Mouse (Mus musculus): ENCODE measurements around the gene Nectin2.
A peak's percentile ranks its signal among the peaks of the same experiment; 100 is the strongest.

Gene Nectin2

DNA sequence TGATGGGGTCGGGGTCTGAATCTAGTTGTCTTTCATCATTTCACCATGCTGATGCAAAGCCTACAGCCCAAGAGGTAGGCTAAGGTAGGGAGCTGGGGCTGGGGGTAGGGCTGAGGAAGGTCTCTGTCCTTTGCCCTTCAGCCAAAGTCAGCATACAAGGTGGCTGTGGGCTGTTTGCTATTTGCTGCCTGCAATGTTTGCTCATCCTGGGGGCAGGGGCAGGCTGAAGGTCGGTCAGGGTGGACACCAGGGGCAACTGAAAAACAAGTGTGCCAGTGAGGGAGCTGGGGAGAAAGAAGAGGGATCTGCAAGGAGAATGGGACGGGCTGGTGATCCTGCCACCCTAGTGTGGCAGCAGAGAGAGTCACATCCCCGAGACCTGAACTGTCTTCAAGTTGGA lies 64.9 kb downstream of the Nectin2 start:
- DNase-seq, result no peak

GRCm38 (mm10) chr7:19683771-19684201 lies 66.5 kb downstream of the Nectin2 start:
- no peak for DNase-seq

GRCm38 (mm10) chr7:19682979-19683378 lies 67.3 kb downstream of the Nectin2 start:
- DNase-seq, result no peak

DNA sequence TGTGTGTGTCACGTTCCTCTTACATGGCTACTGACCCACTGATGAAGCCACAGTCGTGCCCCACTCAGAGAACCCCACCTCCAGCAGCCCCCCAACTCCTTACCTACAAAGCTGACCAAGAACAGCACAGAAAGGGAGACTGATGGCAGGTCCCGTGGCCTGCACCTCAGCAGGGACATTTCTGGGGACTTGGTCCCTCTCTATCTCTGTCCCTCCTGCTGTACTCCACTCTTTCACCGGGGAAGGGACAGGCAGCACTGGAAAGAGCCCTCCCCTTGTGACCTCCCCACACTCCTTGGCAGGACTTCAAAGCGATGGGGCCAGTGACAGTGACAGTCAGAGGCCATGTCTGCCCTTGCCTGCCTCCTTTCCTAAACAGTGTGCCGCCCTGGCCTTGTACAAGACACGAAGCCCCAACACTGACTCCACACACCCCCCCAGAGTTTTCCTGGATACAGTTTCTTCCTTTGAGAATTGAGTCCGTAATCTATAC lies 69.0 kb downstream of the Nectin2 start, which contains the start of the genes Gm44805 and Apoc4:
Gene Gm44805 (minus strand): TSS at position 222 of the 493 bp plus-strand sequence.
Gene Apoc4 (minus strand): TSS at position 278 of the 493 bp plus-strand sequence.
- no peak for DNase-seq

GRCm38 (mm10) chr7:19680702-19681101 lies 69.6 kb downstream of the Nectin2 start:
- DNase-seq, result no peak

- DNase-seq, result no peak
These were observed 71.4 kb downstream of the Nectin2 start for GRCm38 (mm10) chr7:19678901-19679300.

DNA sequence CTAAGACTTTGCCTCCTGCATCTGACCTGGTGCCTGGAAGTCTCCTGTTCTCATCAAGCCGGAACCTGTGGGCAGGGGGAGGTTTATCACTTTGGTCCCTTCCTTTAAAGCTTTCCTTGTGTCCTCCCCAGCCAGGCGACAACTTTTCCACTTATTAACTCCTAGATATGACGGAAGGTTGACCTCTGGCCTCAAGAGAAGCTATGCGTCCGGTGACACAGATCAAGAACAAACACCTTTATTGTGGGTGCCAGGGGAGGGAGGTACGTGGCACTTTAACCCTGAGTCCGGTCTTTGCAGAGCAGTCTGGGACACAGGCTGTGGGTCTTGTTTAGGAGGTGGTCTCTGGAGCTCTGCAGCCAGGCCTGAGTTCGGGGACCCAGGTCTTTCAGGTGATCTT lies 72.4 kb downstream of the Nectin2 start, which contains the start of gene Apoc2:
Gene Apoc2 (minus strand): TSS at position 70 of the 400 bp plus-strand sequence.
- no peak for DNase-seq

DNA sequence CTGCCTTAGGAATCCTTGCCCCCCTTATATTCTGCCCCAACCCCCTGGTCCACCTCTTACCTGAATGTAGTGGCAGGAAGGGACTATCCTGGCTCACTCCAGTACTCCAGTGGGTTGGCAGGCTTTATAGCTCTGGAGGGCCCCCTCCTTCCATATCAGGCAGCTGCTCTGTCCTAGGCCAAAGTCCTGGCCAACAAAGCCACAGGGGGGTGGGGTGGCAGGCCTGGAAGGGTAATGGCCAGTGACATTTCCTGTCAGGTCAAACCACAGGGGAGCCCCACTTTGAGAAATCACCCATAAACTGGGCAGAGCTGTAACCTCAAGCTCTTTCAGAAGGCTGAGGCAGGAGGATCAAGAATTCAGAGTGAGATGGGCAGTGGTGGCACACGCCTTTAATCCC lies 73.6 kb downstream of the Nectin2 start:
- no peak for DNase-seq

DNA sequence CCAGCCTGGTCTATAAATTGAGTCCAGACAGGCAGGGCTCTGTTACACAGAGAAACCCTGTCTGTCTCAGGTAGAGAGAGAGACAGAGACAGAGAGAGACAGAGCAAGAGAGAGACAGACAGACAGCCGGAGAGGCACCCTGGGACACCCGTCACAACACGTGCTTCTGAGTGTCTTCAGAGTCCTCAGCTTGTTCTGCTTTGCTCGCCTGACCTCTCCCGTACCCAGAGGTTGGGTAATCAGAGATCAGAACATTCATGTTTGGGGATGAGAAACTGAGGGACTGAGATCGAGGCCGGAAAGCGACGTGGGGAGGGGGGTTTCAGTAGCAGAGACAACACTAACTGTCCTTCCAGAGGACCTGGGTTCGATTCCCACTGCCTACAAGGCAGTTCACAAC lies 74.5 kb downstream of the Nectin2 start:
- no peak for DNase-seq

GRCm38 (mm10) chr7:19673083-19673699 lies 77.1 kb downstream of the Nectin2 start:
- no peak for DNase-seq

- no peak for DNase-seq
These were observed 78.8 kb downstream of the Nectin2 start for GRCm38 (mm10) chr7:19671511-19671910.

DNA sequence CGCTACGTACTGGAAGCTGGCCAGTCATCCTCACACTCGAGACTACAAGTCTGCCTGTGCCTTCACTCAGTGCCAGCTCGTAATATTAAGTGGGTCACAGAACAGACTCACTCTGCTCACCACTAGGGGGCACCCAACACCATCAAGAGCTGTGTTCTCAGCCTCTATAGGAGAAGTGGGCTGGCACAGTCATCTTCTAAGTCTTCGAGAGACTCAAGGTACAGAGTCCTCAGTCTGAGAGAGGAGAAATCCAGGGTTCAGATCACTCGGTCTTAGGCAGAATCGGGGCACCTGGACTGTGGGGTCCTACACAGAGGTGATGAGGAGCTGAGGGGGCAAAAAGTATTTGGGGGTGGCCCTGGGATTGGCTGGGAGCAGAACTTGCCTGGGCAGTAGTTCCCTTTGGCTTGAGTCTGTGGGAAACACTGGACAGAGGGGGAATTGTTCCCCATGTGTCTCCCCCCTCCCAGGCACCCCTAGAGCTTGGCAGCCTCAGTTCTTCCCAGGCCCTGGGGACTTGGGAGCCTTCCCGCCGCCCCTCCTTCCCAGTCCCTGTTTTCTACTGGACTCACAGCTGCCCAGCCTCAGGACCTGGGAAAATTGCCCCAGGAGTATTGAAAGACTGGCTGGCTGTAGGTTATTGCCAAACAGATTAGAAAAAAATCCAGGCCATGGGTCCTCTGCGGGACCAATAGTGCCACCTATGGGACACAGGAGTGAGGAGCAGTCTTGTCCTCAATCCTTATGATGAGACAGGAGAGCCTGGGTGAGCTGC lies 81.1 kb downstream of the Nectin2 start:
- DNase-seq, result peak; percentile 92 to 95

DNA sequence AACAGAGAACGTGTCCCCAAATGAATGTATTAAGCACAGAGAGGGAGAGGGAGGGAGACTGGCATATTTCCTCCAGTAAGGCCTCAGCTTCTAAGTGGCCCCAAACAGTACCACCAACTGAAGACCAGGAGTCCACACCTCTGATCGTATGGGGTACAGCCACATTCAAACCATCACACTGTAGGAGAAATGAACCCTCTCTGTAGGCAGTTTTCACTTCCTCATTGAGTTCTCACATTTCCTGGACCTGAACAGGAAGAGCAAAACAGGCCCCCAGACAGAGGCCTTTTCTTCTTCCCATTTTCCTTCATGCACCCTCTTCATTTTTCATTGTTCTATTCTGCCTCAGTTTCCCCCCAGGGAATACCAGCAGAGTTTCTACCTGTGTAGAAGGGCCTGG lies 82.8 kb downstream of the Nectin2 start:
- DNase-seq, result no peak

DNA sequence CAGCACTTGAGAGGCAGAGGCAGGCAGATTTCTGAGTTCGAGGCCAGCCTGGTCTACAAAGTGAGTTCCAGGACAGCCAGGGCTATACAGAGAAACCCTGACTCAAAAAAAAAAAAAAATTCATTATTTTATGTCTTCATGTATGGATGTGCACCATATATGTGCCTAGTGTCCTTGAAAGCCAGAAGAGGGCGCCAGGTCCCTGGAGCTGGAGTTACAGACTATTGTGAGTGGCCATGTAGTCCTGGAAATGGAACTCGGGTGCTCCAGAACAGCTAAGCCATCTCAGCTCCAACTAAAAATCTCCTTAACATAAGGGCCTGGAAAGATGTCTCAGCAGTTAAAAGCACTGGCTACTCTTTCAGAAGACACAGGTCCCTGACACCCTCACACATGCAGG lies 83.5 kb downstream of the Nectin2 start:
- no peak for DNase-seq

Data from kidney, adult 8-10 months (tissue).